Mouse (Mus musculus) inflammation-experienced regulatory T-cells, adult 6 months (primary cell): ENCODE measurements around the gene Xpnpep2. TPM values are rescaled to one million over a fixed set of nuclear protein-coding genes. Genes with fewer than 3 reads are reported as not detected.
A peak's percentile ranks its signal among the peaks of the same experiment; 100 is the strongest.

Experiments used
- ATAC-seq: one replicate; pipeline ENCODE4 v1.8.0; 2017
- polyA plus RNA-seq, 3 experiments: library from polyadenylated mRNA; unstranded; fragments of 100-300 nt; shearing (Covaris generic); gene quantifications; one replicate each; pipeline ENCODE4 v1.2.1; 2017

The Xpnpep2 gene
- 1 to 10 TPM in 1 of 3 experiments, under 1 TPM in 2; 0.50 to 2.7 (median 0.71) TPM for polyA plus RNA-seq

DNA sequence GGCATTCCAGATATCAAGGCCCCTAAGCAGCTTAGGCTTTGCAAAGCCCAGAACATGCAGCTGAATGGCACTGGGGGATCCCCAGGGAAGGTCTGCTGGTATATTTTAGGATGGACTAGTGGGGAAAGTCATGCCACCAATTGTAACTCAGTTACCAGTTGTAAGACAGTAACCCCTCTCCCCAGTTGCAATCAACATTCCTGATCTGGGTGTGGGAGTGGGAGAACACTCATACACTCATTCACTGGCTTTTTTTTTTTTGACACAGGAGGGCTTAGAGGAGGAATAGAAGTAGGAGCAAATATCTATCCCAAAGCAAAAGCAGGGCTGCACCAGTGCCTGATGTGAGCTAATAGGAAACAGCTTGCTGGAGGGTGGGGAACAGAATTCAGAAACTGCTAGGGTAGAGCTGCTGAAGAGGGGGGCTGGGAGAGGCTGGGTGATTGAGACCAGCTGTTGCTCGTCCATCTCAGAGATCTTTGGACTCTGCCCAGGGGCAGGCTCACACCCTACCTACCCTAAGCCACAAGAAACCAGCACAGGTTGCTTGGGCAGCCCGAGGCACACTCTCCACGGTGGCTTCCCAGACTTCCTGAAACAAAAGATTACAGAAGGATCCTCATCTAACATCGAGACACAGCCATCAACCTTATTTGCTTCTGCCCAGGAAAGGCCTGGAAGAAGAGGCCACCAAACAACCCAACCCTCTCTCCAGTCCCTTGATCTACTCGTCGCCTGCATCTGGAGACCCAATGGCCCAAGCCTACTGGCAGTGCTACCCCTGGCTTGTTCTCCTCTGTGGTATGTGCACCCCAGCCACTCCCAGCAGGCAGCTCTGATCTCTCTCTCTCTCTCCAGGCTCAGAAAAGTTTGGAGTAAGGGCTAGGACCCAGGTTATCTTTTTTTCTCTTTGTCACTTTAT lies at the start of gene Xpnpep2:
TSS of gene Xpnpep2 (plus strand) at position 332 of the 922 bp plus-strand sequence.
- ATAC-seq = no peak

DNA sequence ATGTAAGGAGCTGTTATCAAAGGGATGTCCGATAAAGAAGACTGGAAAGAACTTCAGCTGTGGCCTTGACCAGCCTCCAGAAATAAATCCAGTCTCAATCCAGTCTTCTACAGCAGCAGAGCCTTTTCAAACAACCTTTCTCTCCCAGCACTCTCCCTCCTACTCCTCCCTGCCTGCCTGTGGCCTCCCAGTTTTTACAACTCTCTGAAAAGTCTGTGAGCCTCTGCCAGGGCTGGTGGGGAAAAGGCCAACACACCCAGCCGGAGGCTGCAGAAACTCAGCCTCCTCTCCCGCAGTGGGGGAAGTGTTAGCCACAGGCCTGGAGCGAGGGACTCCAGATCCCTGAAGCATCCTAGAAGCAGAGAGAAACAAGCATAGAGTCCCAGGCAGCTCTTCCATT lies 46.0 kb upstream of the Xpnpep2 start:
- ATAC-seq = no peak

DNA sequence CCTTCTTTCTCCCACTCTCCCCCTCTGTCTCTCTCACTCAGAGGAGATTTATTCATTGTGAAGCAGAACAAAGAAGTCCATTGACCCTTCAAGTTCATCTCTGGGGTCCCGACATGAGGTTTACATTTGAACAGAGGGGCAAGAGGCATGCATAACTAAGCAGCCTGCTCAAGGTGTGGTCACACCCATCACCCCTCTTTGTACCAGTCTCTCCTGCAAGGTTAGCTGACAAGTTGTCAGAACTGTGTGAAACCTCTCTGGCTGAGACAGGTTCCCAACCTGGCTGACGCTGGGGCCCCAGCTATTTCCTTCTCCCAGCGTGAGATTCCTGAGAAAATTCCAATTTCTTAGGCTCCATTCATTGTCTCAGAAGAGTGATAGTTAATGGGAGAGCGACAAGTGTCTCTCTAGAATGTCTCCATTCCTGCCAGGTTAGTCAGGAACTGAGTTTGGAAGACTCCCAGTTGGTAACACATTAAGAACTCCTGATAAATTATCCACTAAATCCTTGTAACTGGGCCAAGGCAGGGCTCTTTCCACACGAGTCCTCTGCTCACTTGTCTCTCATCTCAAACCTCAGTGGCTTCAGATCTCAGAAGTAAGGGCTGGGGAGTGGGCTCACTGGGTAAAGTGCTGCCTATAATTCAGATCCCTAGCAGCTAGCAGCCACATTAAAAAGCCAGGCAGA lies 44.2 kb upstream of the Xpnpep2 start:
- ATAC-seq = no peak

DNA sequence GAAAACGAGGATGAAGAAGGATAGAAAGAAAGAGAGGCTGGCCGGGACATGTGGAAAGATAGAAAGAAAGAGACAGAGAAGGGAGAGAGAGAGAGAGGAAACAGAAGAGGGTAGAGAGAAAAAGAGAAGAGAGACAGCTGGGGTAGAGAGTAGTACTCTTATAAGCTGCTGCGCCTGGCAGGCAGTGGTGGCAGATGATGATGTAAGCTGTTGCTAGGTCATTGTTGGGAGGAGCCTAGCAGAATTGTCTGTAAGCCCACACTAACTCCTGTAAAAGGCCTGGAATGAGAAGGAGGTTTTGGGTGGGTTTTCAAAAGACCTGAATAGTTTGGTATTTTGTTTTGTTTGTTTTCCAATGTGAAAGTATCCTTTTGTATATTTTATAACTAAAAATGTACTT lies 41.6 kb upstream of the Xpnpep2 start:
- ATAC-seq = no peak

DNA sequence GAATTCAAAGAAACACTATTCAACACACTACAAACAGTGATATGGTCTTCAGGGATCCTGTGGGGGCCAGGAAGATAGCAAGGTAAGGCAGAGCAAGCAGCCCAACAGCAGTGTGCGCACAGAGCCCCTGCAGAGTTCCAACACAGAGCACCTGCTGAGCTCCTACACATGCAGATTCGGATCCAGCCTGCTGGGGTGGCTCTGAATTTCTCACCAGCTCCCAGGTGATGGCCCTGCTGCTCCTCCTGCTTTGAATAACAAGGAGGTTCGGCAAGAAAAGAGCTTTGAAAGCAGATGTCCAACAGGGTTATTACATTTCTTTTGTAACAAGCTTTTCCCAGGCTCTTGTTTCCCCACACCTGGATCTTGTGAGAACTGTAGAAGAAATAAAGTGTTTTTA lies 36.6 kb upstream of the Xpnpep2 start:
- no peak for ATAC-seq

DNA sequence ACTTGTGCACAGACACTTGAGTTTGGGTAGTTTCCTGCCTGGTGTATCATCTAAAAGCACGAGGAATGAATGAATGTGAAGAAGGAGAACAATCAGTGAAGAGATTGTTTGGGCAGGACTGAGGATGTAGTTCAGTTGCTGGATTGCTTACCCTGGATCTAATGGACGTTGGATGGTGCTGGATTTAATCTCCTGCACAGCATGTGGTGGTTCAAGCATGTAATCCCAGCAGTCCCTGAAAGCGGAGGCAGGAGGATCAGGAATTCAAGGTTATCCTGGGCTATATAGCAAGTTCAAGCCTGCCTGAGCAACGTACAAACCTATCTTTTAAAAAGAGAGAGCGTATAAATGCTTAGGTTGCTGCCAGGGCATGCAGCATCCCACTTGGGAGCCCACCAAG lies 36.1 kb upstream of the Xpnpep2 start:
- no peak for ATAC-seq

DNA sequence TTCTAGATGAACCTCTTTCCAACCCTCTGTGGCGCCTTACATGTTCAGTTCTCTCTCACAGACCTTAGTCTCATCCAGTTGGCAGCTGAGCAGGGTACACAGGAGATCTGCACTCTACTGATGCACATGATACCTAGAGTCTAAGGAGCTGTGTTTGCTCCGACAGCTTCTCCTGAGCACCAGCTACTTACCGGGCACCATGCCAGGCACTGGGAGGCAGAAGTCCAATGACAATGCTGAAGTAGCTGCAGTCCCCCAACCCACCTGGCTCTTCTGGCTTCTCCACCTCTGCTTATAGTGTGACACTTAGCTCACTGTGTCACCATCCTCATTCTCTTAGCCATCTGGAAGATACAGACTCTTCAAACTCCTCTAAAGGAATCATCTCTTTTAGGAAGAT lies 33.8 kb upstream of the Xpnpep2 start:
- ATAC-seq = no peak

DNA sequence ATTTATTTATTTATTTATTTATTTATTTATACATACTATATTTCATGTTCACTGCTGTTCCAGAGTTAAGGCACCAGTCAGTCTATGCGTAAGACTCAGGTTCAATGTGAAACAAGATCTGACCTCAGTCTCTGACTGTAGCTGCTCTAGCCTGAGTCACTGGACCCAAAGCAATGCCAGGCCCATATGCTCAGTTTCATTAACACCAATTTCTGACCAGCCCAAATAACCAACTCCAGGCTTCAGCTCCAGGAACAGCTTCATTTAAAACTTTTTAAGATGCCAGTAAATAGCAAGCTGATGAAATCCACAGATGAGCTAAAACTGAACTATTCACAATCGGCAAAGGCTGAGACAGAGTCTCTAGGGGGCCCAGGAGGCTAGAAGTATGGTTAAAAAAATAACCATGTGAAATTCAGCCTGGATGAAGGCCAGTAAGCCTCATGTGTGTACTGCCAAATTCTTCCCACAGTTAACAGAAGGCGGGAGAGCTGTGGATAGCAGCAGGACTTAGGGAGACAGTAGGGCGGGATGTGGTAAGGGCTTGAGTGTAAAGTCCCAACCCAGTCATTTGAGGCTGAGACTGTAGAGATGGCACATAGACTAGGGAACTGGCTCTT lies 31.6 kb upstream of the Xpnpep2 start:
- no peak for ATAC-seq

DNA sequence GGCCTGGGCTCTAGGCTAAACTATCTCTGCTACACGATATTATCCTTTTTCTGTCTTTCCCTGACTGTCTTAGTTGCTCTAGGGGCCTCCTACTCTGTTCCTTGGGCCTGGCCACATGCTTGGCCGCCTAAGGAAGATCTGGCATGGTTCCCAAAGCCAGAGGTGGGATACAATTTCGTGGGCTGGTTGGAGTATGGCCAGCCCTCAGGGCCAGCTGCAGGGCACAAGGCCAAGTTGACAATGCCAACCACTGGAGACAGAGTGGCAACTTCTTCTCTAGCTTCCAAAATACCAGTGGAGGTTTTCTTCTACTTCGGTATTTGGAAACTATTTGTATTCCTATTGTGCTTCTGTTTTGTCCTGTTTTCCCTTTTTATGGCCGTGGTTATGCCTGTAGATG lies 26.2 kb upstream of the Xpnpep2 start:
- ATAC-seq = no peak

DNA sequence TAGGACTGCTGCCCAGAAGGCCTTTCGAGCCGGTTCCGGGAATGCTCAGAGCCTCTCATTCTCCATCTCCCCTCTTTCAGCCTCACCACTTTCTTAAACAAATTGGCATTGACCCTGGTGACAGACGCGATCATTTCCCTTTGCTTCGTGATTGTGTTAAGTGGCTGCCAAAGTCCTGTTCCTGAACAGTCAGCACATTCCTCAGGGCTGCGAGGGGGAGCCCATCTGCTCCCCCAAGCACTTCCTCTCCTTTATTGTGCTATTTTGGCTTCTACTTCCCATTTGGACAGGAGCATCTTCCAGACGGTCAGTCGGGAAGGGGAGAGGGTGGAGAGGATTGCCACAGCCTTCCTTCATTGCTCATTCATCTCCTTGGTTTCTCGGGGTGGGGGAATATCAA lies 16.4 kb upstream of the Xpnpep2 start:
- no peak for ATAC-seq

DNA sequence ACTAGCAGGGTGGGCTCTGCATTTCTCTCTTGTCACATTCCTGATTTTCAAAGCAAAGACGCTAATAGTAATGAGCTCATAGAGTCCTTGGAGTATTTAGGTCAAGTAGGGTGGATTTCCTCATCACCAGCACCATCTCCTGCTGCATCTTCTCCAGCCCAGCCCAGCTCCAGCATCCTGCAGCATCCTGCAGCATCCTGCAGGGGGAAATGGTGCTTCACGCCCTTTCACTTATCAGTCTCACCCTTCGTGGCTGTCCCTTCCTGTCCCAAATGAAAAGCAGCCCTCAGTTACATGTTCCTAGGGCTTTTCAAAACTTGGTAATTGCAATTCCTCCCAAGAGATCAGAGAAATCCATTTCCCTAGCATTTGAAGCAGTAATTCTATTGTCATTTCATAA lies 15.0 kb upstream of the Xpnpep2 start:
- no peak for ATAC-seq

DNA sequence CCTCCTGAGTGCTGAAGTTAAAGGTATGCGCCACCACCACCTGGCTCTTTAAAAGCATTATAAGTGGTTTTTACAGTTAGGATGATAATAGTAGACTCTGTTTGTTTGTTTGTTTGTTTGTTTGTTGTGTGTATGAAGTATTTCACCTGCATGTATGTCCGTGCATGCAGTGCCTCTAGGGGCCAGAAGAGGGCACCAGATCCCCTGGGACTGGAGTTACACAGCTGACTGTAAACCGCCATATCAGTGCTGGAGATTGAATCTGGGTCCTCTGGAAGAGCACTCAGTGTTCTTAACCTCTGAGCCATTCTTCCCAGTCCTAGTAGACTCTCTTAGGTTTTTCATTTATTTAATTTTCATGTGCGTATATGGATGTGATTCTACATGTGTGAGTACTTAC lies 13.9 kb upstream of the Xpnpep2 start:
- ATAC-seq = no peak

DNA sequence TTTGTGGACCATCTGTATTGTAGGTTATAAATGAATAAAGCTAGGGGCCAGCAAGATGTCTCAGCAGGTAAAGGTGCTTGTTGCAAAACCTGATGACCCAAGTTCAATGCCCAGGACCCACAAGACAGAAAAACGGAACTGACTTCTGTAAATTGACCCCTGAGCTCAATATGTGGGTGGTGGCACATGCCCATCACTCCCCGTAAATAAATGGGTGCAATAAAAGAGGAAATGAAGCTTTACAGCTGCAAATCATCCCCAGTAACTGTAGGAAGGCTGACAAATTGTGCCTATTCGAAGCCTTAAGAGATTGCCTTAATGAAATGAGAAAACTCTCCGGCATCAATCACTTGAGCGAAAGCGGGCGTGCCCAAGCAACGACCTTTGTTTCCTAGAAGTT lies 11.9 kb upstream of the Xpnpep2 start:
- ATAC-seq = no peak

DNA sequence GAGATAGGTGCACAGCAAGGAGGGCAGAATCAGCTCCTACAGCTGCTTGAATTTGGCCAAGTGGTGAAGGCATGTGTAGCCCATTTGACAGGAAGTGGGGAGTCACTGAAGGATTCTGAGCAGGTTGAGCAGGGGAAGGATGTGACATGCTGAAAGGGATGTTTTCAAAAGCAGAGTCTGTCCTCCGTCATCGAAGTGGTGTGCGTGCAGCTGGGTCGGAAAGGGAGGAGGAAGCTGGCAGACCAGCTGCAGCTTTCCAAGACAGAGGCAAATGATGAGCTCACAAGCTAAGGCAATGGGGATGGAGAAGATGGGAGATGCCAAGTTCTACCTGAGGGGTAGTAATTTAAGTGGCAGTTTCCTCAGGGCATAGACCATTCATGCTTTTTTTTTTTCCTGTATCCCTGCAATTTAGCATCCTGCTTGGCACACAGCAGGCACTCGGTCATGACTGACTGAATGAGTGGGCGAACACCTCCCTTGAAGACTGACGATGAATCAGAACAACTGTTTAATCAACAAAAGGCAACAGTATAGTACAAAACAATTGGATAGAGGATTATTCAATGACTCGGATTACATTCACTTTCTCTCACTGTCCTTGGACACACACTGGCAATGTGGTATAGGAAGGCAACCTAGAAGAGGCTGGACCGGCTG lies 9.9 kb upstream of the Xpnpep2 start:
- peak; percentile 91 for ATAC-seq

DNA sequence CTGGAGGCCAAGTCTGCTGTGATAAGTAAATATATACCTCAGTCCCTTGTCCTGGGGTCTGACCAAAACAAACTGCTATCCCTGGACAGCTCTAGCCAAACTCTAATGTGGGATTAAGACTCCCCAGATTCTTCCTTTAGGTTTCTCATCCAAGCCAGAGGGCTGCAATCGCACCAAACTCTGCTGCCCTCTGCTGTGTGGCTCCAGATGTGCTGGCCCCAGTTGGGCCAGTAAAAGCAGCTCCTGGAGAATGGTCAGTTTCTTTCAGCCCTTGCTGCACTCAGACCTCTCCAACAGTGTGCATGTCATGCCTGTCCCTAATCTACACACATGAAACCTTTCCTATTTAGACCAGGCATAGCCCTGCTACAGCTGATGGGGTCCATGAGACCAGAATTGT lies 8.7 kb upstream of the Xpnpep2 start:
- ATAC-seq = no peak

DNA sequence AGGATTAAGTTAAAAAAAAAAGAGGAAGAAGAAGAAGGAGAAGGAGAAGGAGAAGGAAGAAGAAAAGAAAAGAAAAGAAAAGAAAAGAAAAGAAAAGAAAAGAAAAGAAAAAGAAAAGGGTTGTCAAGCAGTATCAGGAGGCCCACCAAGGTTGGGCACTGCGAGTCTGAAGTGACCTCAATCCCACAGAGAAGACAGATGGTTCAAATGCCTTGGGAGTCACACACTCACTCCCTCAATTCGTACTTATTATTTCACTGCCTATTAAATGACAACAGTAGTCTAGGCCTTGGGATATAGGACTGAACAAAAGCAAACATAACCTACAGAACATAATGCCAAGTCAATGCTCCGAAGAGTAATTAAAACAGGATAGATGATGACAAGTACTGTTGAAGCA lies 5.3 kb upstream of the Xpnpep2 start:
- ATAC-seq = no peak

DNA sequence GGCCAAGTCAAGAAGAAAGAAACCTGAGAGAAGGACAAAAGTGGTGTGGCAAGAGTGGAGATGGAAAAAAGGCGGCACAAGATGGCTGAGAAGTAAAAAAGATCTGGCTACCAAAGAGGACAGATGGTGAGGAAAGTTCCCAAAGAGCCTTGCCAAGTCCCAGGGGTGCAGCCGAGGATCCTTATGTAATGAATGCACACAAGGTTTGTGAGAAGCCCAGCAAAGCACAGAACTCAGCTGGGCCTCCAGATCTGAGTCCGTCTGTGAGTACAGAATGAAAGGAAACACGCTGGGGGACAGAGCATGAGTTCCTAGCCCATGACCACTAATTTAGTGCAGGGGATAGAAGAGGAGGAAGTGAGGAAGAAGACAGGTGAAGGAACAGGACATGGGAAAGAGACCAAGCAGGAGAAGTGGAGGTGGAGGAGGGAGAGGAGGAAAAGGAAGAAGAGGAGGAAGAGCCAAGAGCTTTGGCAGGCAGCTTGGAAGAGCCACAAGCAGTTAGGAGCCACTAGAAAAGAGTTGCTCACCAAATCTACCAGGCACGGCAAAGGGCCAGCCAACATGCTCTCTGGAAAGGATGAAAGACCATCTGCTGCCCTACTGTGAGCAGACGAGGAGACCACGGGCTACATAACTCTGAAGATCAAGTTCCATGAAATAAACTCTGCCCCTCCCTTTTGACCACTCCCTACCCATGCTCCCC lies 3.6 kb upstream of the Xpnpep2 start:
- no peak for ATAC-seq

DNA sequence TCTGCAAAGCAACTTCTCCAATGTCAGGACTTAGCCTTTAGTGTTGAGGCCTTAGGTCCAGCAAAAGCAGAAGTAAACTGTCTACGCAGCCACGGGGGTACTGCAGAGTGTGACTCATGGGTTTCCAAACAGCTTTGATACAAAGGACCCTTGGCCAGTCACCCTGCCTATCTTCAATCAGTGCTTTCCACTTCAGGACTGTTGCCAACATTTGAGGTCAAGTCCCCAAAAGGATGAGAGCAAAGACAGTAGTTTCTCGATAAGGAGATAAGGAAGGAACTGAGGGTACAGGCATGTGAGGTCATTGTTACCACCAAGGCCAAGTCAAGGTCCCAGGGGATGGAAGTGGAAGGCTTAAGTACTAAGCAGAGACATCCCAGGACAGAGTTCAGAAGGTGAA lies 2.3 kb upstream of the Xpnpep2 start:
- ATAC-seq = no peak

DNA sequence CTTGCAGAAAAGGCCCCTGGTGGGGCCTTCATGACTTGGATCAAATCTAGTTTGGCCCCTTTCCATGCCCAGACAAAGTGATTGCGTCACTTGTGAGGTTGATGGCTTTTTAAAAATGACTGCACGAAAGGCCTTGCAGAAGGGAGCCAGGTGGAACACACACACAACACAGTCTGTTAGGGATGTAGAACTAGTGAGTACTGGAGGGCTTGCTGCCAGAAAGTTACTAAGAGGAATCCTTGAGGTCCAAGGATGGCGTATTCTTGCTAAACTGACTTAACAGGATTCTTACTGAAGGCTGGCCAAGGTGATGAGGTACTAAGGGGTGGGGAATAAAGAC lies 761 bp downstream of the Xpnpep2 start:
- ATAC-seq = no peak

DNA sequence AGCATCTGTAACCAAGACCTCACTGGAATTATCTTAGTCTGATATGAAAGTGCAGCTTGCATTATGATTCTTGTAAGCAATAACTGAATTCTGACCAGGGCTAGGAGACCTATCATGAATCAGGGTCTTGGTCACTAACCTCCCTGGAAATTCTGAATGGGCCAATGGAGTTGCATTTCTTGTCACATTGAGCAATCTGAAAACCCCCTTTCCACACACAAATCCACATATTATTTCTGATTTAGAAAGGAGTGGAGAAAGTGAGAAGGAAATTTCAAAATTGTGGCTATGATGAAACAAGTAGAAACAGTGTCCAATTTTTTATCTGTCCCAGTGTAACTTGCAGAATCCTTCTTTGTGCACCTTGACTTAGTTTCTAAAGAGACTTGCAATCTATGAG lies 10.8 kb downstream of the Xpnpep2 start:
- no peak for ATAC-seq

DNA sequence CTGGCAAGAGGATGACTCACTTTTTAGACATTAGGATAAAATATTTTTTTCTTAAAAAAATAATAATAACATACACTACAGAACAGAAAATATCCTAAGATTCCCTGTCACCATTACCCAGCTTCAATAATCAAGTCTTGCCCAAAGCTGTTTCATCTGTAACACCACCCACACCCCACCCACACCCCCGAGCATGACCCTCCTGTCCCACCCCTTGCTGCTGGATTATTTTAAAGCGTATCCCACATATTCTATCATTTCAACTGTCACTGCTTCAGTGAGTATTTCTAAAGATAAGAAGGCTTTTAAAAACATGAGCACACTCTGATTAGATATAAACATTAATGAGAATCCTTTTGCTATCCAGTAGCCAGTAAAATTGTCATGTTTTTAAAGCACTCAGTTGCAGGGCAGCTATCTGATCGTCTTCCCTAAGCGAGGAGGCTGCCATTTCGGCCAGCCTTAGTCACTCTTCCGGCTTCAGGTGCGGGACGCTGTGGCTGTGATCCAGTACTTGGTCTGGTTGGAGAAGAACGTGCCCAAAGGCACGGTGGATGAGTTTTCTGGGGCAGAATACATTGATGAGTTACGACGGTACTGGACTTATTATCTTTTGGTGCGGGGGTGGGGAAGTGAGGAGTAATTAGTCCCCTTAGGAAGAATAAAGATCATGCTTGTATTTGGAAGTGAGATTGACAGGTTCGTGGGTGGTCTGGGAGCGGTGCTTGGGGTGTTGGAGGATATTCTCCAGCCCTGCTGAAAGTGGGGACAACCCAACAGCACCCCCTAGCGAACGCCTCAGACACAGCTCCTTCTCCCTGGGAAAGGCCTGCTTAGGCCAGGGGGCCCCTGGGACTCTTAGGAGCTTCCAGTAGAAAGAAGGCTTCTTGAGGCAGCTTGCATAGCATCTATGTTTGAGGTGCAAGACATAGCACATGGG lies 15.9 kb downstream of the Xpnpep2 start:
- ATAC-seq = peak; percentile 32
